Mouse (Mus musculus) frontal cortex, adult 2 months (tissue): Measurements from ENCODE around the gene Creg2. TPM values are rescaled to one million over a fixed set of nuclear protein-coding genes. Genes with fewer than 3 reads are reported as not detected.

ENCODE experiments used
- DNase-seq, 2 experiments: peaks; one replicate each; pipeline ENCODE4 v3.0.0; 2022; ENCODE audit warnings: low spot score in 1 of 2; ENCODE audit errors: extremely low spot score in 1 of 2
- polyA plus RNA-seq: library from polyadenylated mRNA; depleted of rRNA; stranded (reverse); fragments of >200 nt; gene quantifications from 2 replicates; pipeline ENCODE4 v1.2.3, GENCODE M21; 2012

The Creg2 gene
- polyA plus RNA-seq, 1 experiment = 29.5 TPM

GRCm38 (mm10) chr1:39653028-39653427 is 1.8 kb upstream of the Creg2 start:
- DNase-seq = no peak

GRCm38 (mm10) chr1:39650435-39651240 is 636 bp downstream of the Creg2 start:
- DNase-seq = peak; percentile 15 to 79

- DNase-seq = peak; percentile 77 to 82
Observed at GRCm38 (mm10) chr1:39649691-39650434, 1.4 kb downstream of the Creg2 start.

- no peak for DNase-seq
Observed at GRCm38 (mm10) chr1:39648584-39648983, 2.7 kb downstream of the Creg2 start.

DNA sequence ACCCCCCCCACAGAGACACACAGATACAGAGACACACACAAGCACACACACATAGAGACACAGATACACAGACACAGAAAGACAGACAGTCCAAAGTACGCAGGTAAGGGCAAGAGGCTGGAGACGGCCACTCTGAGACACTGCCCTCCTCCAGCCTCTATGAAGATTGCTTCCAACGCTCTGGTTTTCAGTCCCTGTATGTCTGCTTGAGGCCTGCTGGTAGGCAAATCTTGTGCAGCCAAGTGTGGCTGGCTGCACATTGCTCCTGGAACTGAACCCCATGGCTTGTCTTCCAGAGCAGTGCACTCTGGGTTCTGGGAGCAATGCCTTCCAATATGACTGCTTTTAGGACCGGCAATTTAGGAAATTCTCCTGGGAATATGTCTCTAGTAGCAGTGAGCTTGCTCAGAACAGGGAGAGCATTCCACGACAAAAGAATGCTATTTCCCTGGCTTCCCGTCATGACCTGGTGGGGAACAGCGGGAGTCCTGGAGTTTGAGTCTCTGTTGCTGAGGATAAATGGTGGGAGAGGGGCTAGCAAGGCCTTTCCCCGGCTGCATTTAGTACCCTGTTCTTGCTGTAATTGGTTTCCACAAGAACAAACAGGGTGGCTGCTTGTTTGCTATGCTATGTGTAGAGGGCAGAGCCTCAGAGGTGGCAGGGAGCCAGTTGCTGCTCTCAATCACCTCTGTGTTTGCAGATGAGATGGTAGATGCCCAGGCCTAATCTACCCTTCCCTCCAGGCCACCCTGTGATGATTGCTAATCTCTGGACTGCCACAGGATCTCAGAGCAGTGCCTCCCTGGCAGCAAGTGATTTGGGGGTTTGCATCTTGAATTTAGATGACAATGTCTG is 5.1 kb downstream of the Creg2 start:
- peak in 1 of 2 experiments; percentile 40 for DNase-seq

- DNase-seq = no peak
Observed at GRCm38 (mm10) chr1:39644333-39644732, 6.9 kb downstream of the Creg2 start.

DNA sequence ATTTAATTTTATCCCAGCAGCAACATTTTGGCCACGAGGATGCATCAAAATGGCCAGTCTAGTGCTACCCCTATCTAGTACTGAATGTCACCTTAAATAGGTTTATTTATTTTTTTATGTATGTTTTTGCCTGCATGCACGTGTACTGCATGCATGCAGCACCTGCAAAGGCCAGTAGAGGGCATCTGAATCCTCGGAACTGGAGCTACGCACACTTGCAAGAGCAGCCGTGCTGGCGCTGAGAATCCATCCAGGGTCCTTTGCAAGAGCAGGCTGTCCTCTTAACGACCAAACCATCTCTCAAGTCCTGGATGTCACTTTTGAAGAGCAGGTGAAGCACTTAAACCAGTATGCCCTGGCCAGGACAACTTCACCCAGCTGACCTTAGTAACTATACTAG is 9.6 kb downstream of the Creg2 start:
- no peak for DNase-seq

DNA sequence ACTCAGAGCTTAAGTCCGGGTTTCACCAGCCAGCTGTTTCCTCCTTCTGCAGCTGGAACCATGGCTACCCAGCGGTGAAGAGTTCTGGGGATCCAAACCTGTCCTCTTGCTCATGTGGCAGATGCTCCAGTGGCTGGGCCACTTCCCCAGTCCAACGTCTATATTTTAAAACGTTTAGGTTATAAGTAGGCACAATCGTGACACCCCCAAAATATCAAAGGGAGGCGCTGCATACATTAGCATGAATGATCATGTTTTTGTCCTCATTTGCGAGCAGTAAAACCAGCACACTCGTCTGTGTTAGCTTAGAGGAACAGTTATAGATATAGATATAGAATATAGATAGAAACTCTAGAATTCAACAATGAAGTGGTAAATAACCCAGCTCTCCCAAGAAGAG is 14.1 kb downstream of the Creg2 start:
- DNase-seq = peak; percentile 14 to 61

GRCm38 (mm10) chr1:39636660-39637059 is 14.6 kb downstream of the Creg2 start:
- DNase-seq = no peak

GRCm38 (mm10) chr1:39636196-39636595 is 15.1 kb downstream of the Creg2 start:
- DNase-seq = no peak

DNA sequence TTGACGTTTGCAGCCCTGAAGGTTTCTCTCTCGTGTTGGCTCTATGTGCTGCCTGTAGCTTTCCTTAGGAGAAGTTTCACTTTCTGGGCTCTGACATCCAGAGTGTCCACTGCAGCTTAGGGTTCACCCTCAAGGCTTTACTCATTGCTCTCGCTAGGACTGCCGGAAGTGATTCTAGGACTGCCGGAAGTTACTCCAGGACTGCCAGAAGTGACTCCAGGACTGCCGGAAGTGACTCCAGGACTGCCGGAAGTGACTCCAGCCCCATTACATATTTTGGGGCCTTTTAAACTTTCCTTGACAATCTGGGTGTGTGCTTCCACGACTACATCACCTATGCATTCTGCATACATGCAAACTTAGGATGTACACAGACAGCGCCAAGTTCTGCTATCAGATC is 22.7 kb downstream of the Creg2 start:
- no peak for DNase-seq

GRCm38 (mm10) chr1:39625491-39625890 is 25.8 kb downstream of the Creg2 start:
- no peak for DNase-seq

DNA sequence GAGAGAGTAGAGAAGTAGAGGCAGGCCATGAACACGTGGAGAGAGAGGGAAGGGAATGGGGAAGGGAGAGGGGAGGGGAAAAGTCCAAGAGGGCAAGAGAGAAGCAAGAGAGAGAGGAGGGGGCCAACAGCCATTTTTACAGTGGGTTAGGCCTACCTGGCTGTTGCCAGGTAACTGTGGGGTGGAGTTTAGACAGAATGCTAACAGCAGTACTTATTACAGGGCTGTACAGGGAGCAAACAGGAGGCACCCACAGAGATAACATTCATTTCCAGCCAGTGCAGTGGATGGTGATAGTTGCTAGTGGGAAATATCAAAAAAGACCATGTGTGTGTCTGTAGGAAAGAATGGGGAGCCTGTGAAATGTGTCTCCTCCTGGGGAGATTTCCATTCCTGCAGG is 27.5 kb downstream of the Creg2 start:
- no peak for DNase-seq

DNA sequence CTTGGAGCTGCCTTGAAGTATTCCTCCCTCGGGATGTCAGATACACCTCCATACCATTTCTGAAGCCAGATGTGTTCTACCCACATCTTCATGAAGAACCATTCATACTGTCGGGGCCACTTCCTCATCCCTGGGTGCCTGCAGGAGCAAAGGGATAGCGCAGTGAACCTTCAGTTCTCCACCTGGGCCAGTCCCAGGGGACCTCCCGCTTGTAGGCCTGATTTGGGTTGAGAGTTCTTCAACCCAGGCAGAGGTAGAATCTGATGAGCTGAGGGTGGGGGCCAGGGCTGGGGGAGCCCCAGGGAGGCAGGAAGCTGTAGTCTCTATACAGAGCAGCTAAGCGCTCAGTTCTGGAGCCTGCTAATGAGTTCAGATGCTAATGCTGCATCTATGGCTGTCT is 28.2 kb downstream of the Creg2 start:
- DNase-seq = no peak

DNA sequence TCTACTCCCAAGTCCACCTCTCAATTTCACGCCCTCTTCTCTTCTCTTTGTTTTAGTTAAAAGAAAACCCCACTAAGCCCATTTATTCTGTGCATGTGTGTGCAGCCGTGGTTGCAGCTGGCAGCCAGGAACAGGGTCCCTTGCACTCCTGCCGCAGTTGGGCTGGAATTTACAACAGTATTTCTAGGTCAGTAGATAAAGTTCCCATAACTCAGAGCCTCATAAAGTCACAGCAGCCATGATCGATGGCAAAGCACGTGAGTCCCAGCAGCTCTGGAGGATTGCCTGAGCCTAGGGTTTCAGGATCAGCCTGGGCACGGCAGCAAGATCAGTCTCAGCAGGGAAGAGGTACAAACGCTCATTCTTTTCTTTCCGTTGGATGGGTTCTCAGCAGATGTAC is 32.8 kb downstream of the Creg2 start:
- no peak for DNase-seq

GRCm38 (mm10) chr1:39615526-39615925 is 35.7 kb downstream of the Creg2 start:
- no peak for DNase-seq

DNA sequence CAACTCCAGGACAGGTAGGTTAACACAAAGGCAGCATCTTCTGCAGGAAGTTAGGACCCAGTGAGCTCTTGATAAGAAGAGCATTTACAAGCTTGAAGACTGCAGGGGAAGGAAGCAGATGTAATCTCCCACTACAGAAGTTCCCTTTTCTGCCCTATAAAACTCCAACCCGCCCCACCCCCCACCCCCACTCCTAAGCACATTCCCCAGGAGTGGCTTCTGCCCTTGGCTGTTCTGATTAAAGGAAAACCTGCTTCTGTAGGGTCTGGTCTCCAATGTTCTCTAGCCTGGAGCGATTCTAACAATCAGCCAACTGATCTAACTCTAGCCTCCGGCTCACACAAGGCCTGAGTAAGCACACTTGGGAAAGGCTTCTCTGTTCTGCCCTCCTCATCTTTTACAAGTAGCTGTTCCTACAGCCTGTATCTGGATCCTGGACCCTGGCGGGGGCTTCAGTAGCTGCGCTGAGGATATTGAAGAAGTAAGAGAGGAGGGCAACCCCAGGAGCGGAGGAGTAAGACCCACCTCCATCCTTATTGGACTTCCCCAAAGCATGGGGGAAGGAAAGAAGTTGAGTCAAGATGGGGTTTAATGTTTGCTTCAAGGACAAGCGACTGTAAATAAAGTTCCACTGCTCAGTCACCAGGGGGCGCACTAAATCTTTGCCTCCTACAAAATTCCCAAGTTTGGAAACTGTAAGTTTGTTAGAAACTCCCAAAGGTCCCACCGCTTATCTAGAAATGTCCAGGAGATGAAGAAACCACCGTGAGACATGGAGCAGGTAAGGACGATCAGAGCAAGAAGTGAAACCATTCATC is 36.6 kb downstream of the Creg2 start:
- peak in 1 of 2 experiments; percentile 59 for DNase-seq

DNA sequence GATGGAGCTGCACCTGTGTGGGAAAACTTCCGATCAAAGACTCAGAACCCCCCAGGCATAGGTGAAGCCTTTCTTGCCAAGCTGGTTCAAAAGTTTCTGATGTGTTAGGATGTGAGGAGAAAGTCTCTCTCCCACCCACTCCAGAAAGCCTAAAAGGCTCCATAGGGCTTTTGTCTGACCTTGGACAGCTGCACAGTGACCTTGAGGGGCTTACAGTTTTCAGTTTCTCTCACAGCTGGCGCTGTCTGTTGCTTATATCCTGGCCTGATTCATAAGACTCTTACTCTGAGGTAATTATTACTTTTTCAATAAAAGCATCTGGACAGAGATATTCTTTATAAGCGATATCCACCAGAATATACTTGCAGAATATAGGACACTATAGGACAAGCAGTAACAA is 38.2 kb downstream of the Creg2 start:
- no peak for DNase-seq

DNA sequence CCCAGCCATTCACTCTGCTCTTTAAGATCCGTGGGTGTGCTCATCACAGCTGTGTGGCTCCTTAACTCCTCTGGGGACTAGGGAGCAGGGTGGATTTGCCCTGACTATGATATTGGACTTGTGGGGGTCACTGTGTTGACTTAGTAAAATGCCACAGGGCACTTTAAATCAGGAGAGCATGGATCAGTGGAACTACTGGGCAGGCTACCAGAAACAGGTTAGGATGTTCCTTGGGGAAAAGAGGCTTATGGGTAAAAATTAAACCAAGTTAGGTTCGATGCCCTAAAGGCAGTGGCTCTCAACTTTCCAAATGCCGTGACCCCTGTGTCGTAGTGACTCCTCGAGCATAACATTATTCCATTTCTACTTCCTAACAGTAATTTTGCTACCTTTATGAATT is 38.8 kb downstream of the Creg2 start:
- no peak for DNase-seq

GRCm38 (mm10) chr1:39608534-39608933 is 42.7 kb downstream of the Creg2 start:
- no peak for DNase-seq
